Mouse (Mus musculus): ENCODE data around the gene Ciao2b. TPM values are rescaled to one million over a fixed set of nuclear protein-coding genes. Genes with fewer than 3 reads are reported as not detected.
"Not testable (repeated sequence)": the region's sequence is repeated elsewhere in the genome, so short reads cannot be mapped to it uniquely, and the experiment has no call there.

Gene Ciao2b
- 97.6 and 98.6 TPM in 2 replicates for polyA plus RNA-seq (2016; fragmentation: Nextera tagmentation; extraction: Ambion mirVana)

GRCm38 (mm10) chr8:104641426-104642323 is at the start of gene Ciao2b:
Gene Ciao2b (minus strand): TSS chr8:104641965.
- Histone ChIP-seq H3K4me3 (peak within 1 kb of the TSS; percentile 90), H3K9me3 (no peaks in the 10 kb centered on the region), H3K36me3 (replicated peaks) (peaks cover 24% of the 10 kb centered on the region), H3K27me3 (replicated peaks; ENCODE audit: low read depth, poor library complexity, severe bottlenecking) (no peaks in the 10 kb centered on the region), H3K27ac (replicated peaks) (peak within 1 kb of the TSS; percentile 88), H3K4me1 (peaks cover 17% of the 10 kb centered on the region)
- peak; percentile 90 for DNase-seq (ENCODE audit: low spot score)
- WGBS: under 1% methylated on average over 66 of the region's 66 CpGs

- no peak for DNase-seq (ENCODE audit: low spot score)
- H3K9me3 ChIP-seq: no peaks in the 10 kb centered on the region
- H3K4me3 ChIP-seq: no peak overlapping the region
- H3K27ac ChIP-seq (replicated peaks): no peak overlapping the region
- 82% methylated on average over 4 of the region's 4 CpGs for WGBS
- no peaks in the 10 kb centered on the region for H3K27me3 ChIP-seq (replicated peaks; ENCODE audit: low read depth, poor library complexity, severe bottlenecking)
- no peaks in the 10 kb centered on the region for H3K4me1 ChIP-seq
- H3K36me3 ChIP-seq (replicated peaks): no peaks in the 10 kb centered on the region
Measured at GRCm38 (mm10) chr8:104688433-104688832, 46.7 kb upstream of the Ciao2b start.

GRCm38 (mm10) chr8:104655614-104656013 is 13.8 kb upstream of the Ciao2b start:
- H3K27me3 ChIP-seq (replicated peaks; ENCODE audit: low read depth, poor library complexity, severe bottlenecking): no peaks in the 10 kb centered on the region; the same call in 1 of the 2 replicates
- H3K9me3 ChIP-seq: no peaks in the 10 kb centered on the region
- no peaks in the 10 kb centered on the region for H3K36me3 ChIP-seq (replicated peaks)
- no peaks in the 10 kb centered on the region for H3K4me1 ChIP-seq
- 79% methylated on average over 4 of the region's 4 CpGs for WGBS
- no peak overlapping the region for H3K27ac ChIP-seq (replicated peaks)
- no peak for DNase-seq (ENCODE audit: low spot score)
- H3K4me3 ChIP-seq: no peak overlapping the region

- no peaks in the 10 kb centered on the region for H3K36me3 ChIP-seq (replicated peaks)
- no peaks in the 10 kb centered on the region for H3K9me3 ChIP-seq
- WGBS: 7% methylated on average over 3 of the region's 3 CpGs
- no peak overlapping the region for H3K4me3 ChIP-seq
- DNase-seq (ENCODE audit: low spot score): peak; percentile 75
- no peaks in the 10 kb centered on the region for H3K4me1 ChIP-seq
- H3K27me3 ChIP-seq (replicated peaks; ENCODE audit: low read depth, poor library complexity, severe bottlenecking): no peaks in the 10 kb centered on the region; the same call in 1 of the 2 replicates
- H3K27ac ChIP-seq (replicated peaks): no peak overlapping the region
Measured at GRCm38 (mm10) chr8:104654984-104655383, 13.2 kb upstream of the Ciao2b start.

- not testable (repeated sequence) for H3K27me3 ChIP-seq (replicated peaks; ENCODE audit: low read depth, poor library complexity, severe bottlenecking); H3K27ac ChIP-seq (replicated peaks); H3K9me3 ChIP-seq; H3K36me3 ChIP-seq (replicated peaks); H3K4me3 ChIP-seq; DNase-seq (ENCODE audit: low spot score)
- 77% methylated on average over 3 of the region's 3 CpGs for WGBS
- peaks cover 17% of the 10 kb centered on the region for H3K4me1 ChIP-seq
Measured at GRCm38 (mm10) chr8:104644187-104644586, 2.4 kb upstream of the Ciao2b start.

- H3K27ac ChIP-seq (replicated peaks): peak overlapping the region; percentile 88
- peak overlapping the region; percentile 90 for H3K4me3 ChIP-seq
Measured at GRCm38 (mm10) chr8:104642324-104642654, 524 bp upstream of the Ciao2b start.

GRCm38 (mm10) chr8:104640831-104641370 is 864 bp downstream of the Ciao2b start:
- Histone ChIP-seq H3K4me3 (peak overlapping the region; percentile 90), H3K27me3 (replicated peaks; ENCODE audit: low read depth, poor library complexity, severe bottlenecking) (no peaks in the 10 kb centered on the region), H3K36me3 (replicated peaks) (peaks cover 26% of the 10 kb centered on the region), H3K27ac (replicated peaks) (peak overlapping the region; percentile 88; the same call in 1 of the 2 replicates), H3K4me1 (peaks cover 17% of the 10 kb centered on the region), H3K9me3 (no peaks in the 10 kb centered on the region)
- 10% methylated on average over 25 of the region's 25 CpGs for WGBS
- peak; percentile 8 for DNase-seq (ENCODE audit: low spot score)

More at GRCm38 (mm10) chr8:104642324-104642654, 524 bp upstream of the Ciao2b start:
- Histone ChIP-seq H3K4me1 (peaks cover 17% of the 10 kb centered on the region), H3K27me3 (replicated peaks; ENCODE audit: low read depth, poor library complexity, severe bottlenecking) (no peaks in the 10 kb centered on the region), H3K9me3 (no peaks in the 10 kb centered on the region), H3K36me3 (replicated peaks) (peaks cover 24% of the 10 kb centered on the region)
- WGBS: 70% methylated on average over 6 of the region's 6 CpGs
- DNase-seq (ENCODE audit: low spot score): no peak

- 88% methylated on average over 7 of the region's 7 CpGs for WGBS
- Histone ChIP-seq H3K4me3 (peak overlapping the region; percentile 90), H3K9me3 (no peaks in the 10 kb centered on the region), H3K36me3 (replicated peaks) (peaks cover 32% of the 10 kb centered on the region), H3K27me3 (replicated peaks; ENCODE audit: low read depth, poor library complexity, severe bottlenecking) (no peaks in the 10 kb centered on the region), H3K27ac (replicated peaks) (no peak overlapping the region), H3K4me1 (peaks cover 17% of the 10 kb centered on the region)
- DNase-seq (ENCODE audit: low spot score): peak; percentile 5
Measured at GRCm38 (mm10) chr8:104640241-104640640, 1.5 kb downstream of the Ciao2b start.

- no peak overlapping the region for H3K27ac ChIP-seq (replicated peaks)
- H3K9me3 ChIP-seq: no peaks in the 10 kb centered on the region
- no peak for DNase-seq (ENCODE audit: low spot score)
- H3K36me3 ChIP-seq (replicated peaks): peaks cover 33% of the 10 kb centered on the region
- no peak overlapping the region for H3K4me3 ChIP-seq
- H3K4me1 ChIP-seq: peaks cover 21% of the 10 kb centered on the region
- H3K27me3 ChIP-seq (replicated peaks; ENCODE audit: low read depth, poor library complexity, severe bottlenecking): no peaks in the 10 kb centered on the region
- WGBS: 87% methylated on average over 6 of the region's 6 CpGs
Measured at GRCm38 (mm10) chr8:104638010-104638409, 3.8 kb downstream of the Ciao2b start.

GRCm38 (mm10) chr8:104635004-104635710 is 6.6 kb downstream of the Ciao2b start:
- Histone ChIP-seq H3K27me3 (replicated peaks; ENCODE audit: low read depth, poor library complexity, severe bottlenecking) (peaks cover 25% of the 10 kb centered on the region), H3K36me3 (replicated peaks) (peaks cover 33% of the 10 kb centered on the region), H3K27ac (replicated peaks) (no peak overlapping the region), H3K4me3 (no peak overlapping the region), H3K4me1 (peaks cover 26% of the 10 kb centered on the region), H3K9me3 (no peaks in the 10 kb centered on the region)
- DNase-seq (ENCODE audit: low spot score): no peak
- WGBS: 91% methylated on average over 3 of the region's 3 CpGs

GRCm38 (mm10) chr8:104633156-104633744 is 8.5 kb downstream of the Ciao2b start:
- Histone ChIP-seq H3K27ac (replicated peaks) (no peak overlapping the region), H3K36me3 (replicated peaks) (peaks cover 16% of the 10 kb centered on the region), H3K4me1 (peaks cover 24% of the 10 kb centered on the region), H3K4me3 (no peak overlapping the region), H3K27me3 (replicated peaks; ENCODE audit: low read depth, poor library complexity, severe bottlenecking) (peaks cover 44% of the 10 kb centered on the region), H3K9me3 (no peaks in the 10 kb centered on the region)
- 64% methylated on average over 9 of the region's 9 CpGs for WGBS
- no peak for DNase-seq (ENCODE audit: low spot score)

GRCm38 (mm10) chr8:104632486-104632885 is 9.3 kb downstream of the Ciao2b start:
- no peak for DNase-seq (ENCODE audit: low spot score)
- no peaks in the 10 kb centered on the region for H3K9me3 ChIP-seq
- no peak overlapping the region for H3K27ac ChIP-seq (replicated peaks)
- H3K4me3 ChIP-seq: no peak overlapping the region
- peaks cover 9% of the 10 kb centered on the region for H3K36me3 ChIP-seq (replicated peaks)
- H3K27me3 ChIP-seq (replicated peaks; ENCODE audit: low read depth, poor library complexity, severe bottlenecking): peaks cover 47% of the 10 kb centered on the region
- WGBS: 67% methylated on average over 6 of the region's 6 CpGs
- H3K4me1 ChIP-seq: peaks cover 24% of the 10 kb centered on the region
